Mouse (Mus musculus) midbrain, embryonic 12.5 days (tissue): ENCODE measurements around the gene Dapk2. TPM values are rescaled to one million over a fixed set of nuclear protein-coding genes. Genes with fewer than 3 reads are reported as not detected.

Experiments used
- ATAC-seq: fragments of 200-750 bp; cut with Nextera tagmentation; 2 replicates; pipeline ENCODE4 v1.8.0; 2017; ENCODE audit warnings: low read depth, moderate TSS enrichment, moderate library complexity; ENCODE audit not compliant: low FRiP score
- H3K27ac ChIP-seq: fragments of 300-500 bp; sonication (generic); replicated peaks from 2 replicates; pipeline ENCODE4 v1.5.1; 2016; ENCODE audit warnings: mild to moderate bottlenecking
- H3K27me3 ChIP-seq: fragments of 300-500 bp; sonication (generic); 2 replicates; pipeline ENCODE4 v1.6.1; 2016; ENCODE audit warnings: mild to moderate bottlenecking
- H3K36me3 ChIP-seq: fragments of 300-500 bp; sonication (generic); 2 replicates; pipeline ENCODE4 v1.6.1; 2016
- H3K4me1 ChIP-seq: fragments of 300-500 bp; sonication (generic); 2 replicates; pipeline ENCODE4 v1.6.1; 2016
- H3K4me2 ChIP-seq: fragments of 300-500 bp; sonication (generic); replicated peaks from 2 replicates; pipeline ENCODE4 v1.6.1; 2016; ENCODE audit warnings: mild to moderate bottlenecking, moderate library complexity
- H3K4me3 ChIP-seq: fragments of 300-500 bp; sonication (generic); 2 replicates; pipeline ENCODE4 v1.5.1; 2016; ENCODE audit warnings: mild to moderate bottlenecking
- H3K9ac ChIP-seq: fragments of 300-500 bp; sonication (generic); replicated peaks from 2 replicates; pipeline ENCODE4 v1.6.1; 2016; ENCODE audit warnings: mild to moderate bottlenecking, moderate library complexity
- H3K9me3 ChIP-seq: fragments of 300-500 bp; sonication (generic); 2 replicates; pipeline ENCODE4 v1.6.1; 2016; ENCODE audit warnings: mild to moderate bottlenecking
- WGBS: fragments of 180-500 bp; shearing (Covaris S2); methylation state at CpG from one replicate; pipeline ENCODE4 v1.1.7; 2016; 5-methylcytosine and 5-hydroxymethylcytosine counted together
- polyA plus RNA-seq: library from polyadenylated mRNA; unstranded; fragments of >200 nt; fragmentation: Nextera tagmentation; extraction: Ambion mirVana; gene quantifications from 2 replicates; pipeline ENCODE4 v1.2.1, GENCODE M21; 2016

Gene Dapk2
- polyA plus RNA-seq, result 3.7 and 4.3 TPM in 2 replicates

DNA sequence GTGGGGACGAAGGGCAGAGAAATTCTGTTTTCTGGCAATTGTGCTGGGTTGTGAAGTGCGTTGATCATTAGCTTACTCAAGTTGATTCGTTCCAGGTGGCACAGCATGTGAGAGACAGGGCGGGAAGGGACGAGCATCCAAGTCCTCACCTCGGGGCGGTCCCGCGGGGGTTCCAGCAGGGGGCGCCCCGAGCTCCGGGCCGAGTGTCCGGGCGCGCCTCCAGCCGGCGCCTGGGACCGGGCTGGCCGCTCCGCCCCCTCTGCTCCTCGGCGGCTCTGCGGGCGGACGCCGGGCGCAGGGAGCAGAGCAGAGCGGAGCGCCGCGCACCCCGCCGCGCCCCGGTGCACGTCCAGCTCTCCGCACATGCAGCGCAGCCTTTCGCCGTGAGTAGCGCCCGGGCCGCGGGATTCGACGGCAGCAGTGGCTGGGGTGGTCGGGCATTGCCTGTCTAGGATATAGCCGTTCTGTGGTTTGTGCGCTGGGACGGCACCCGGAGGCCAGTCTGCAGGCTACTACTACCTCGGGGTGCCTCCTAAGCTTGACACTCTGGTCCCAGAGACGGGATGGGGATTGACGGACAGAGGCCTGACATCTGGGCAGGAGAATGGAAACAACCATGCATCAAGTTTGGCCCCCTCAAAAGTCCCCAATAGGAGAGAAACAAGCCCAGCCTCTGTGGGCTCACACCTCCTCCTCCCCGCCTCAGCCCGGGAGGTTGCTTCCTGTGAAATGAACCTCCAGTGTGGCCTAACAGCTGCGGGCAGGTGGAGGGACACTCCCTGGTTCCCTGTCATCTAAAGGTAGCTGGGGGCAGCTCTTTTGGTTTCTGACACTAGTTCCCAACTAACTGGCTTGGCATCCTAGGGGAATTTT is at the start of gene Dapk2:
TSS of gene Dapk2 (plus strand) at position 266 of the 873 bp plus-strand sequence.
- Histone ChIP-seq H3K27ac (no peak within 1 kb of the TSS), H3K9ac (peak within 1 kb of the TSS; percentile 26), H3K4me3 (peak within 1 kb of the TSS; percentile 35), H3K36me3 (no peaks in the 10 kb centered on the region), H3K27me3 (peaks cover 36% of the 10 kb centered on the region), H3K9me3 (no peaks in the 10 kb centered on the region), H3K4me1 (0 out of 2 replicates have a peak, but pooled peaks cover 6% of the 10 kb centered on the region), H3K4me2 (peak within 1 kb of the TSS; percentile 49)
- peak; percentile 80 for ATAC-seq
- 5% methylated on average over 46 of the region's 58 CpGs for WGBS

DNA sequence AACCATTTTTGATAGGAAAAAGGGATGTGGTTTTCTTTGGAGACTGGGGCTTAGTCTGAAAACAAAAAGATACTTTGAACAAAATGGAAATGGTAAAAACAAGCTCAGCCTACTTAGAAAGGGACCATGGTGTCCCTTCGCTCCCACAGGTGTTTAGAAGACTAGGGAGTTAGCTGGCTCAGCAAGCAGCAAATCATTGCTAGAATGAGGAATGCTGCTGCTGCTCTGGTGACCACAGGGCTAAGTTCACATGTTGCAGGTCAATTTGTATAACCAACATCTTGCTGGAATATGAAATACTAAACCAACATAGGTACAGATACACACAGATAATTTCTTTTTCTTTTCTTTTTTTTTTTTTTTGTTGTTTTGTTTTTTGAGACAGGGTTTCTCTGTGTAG is 48.4 kb upstream of the Dapk2 start:
- no peak for ATAC-seq
- Histone ChIP-seq H3K9me3 (no peaks in the 10 kb centered on the region), H3K27ac (no peak overlapping the region), H3K27me3 (no peaks in the 10 kb centered on the region), H3K36me3 (peaks cover 51% of the 10 kb centered on the region), H3K4me1 (peaks cover 17% of the 10 kb centered on the region), H3K4me3 (no peak overlapping the region), H3K4me2 (no peak overlapping the region), H3K9ac (no peak overlapping the region)
- WGBS, result 100% methylated on average over 1 of the region's 1 CpGs

DNA sequence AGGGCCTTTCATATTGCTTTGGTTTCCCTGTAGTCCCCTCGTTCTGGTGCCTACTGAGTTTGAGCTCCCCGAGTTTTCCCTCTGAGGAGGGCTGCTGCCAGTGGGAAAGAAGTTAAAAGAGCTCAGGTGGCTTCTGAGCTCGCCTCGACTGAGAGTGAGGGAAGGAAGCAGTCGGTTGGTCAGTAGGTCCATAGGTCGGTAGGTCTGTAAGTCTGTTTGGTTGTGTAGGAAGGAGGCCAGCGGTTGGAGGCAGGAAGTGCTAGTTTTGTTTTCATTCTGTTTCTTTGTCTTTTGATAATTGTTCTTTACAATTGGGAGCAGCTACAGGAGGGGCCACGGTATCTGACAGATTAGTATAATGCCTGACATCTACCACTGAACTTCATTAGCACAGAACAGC is 47.9 kb upstream of the Dapk2 start:
- no peak overlapping the region for H3K4me3 ChIP-seq
- H3K9ac ChIP-seq, result no peak overlapping the region
- no peaks in the 10 kb centered on the region for H3K9me3 ChIP-seq
- peaks cover 17% of the 10 kb centered on the region for H3K4me1 ChIP-seq
- peak overlapping the region; percentile 73 for H3K27ac ChIP-seq
- no peaks in the 10 kb centered on the region for H3K27me3 ChIP-seq
- no peak for ATAC-seq
- no peak overlapping the region for H3K4me2 ChIP-seq
- WGBS, result 54% methylated on average over 8 of the region's 8 CpGs
- peaks cover 51% of the 10 kb centered on the region for H3K36me3 ChIP-seq

DNA sequence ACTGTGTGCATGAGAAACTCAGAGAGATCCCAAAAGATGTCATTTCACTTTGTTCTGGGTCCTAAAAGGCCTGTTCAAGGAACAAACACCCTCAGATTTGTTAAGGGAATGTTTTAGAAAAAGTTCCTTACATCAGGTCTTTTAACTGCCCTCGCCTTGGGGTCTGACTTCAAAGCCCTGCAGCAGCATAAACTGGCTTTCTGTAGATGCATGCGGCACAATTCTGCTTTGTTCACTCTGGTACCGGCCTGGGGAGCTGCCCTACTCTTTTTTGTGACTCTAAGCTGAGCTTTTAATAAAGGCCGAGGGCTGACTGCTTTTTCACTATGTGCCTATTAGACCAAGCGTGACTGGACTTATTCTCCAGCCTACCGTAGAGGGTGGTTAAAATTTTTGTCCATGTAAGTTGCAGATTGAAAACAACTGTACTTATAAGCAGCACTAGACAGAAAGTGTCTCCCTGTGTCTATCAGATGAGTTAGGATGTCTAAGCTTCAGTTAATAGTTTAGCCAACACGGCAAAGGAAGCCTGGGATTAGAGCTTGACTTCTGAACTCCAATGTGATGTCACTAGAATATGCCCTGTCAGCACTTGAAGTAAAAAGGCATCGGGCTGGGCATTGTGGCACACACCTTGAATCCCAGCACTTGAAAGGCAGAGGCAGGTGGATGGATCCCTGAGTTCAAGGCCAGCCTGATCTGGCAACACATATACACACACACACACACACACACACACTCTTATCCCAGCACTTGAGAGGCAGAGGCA is 47.2 kb upstream of the Dapk2 start:
- H3K27me3 ChIP-seq, result no peaks in the 10 kb centered on the region
- H3K36me3 ChIP-seq, result peaks cover 48% of the 10 kb centered on the region
- peak overlapping the region; percentile 73 for H3K27ac ChIP-seq
- H3K4me2 ChIP-seq, result no peak overlapping the region
- H3K9ac ChIP-seq, result no peak overlapping the region
- 30% methylated on average over 8 of the region's 8 CpGs for WGBS
- H3K4me1 ChIP-seq, result peaks cover 17% of the 10 kb centered on the region
- H3K9me3 ChIP-seq, result no peaks in the 10 kb centered on the region
- ATAC-seq, result no peak
- no peak overlapping the region for H3K4me3 ChIP-seq

DNA sequence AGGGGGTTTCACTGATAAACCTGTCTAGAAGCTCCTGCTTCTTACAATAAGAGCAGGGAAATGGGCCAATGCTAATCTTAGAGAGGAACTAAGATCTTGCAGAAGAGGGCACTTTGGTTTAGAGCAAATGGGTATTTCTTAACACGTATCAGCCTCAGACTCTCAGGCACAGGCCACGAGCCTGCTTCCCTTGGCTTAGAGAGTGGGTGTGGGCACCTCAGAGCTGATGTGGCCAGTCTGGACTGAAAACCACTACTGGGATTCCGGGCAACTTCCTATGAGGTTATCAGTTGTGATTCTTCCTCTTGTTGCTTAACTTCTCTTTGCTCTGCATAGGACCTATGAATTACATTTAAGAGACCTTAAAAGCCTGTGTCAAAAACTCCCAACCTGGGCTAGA is 43.7 kb upstream of the Dapk2 start:
- Histone ChIP-seq H3K9ac (no peak overlapping the region), H3K36me3 (peaks cover 31% of the 10 kb centered on the region), H3K4me1 (peaks cover 22% of the 10 kb centered on the region), H3K27ac (no peak overlapping the region), H3K4me3 (no peak overlapping the region), H3K27me3 (no peaks in the 10 kb centered on the region), H3K4me2 (no peak overlapping the region), H3K9me3 (no peaks in the 10 kb centered on the region)
- 96% methylated on average over 3 of the region's 3 CpGs for WGBS
- ATAC-seq, result no peak

DNA sequence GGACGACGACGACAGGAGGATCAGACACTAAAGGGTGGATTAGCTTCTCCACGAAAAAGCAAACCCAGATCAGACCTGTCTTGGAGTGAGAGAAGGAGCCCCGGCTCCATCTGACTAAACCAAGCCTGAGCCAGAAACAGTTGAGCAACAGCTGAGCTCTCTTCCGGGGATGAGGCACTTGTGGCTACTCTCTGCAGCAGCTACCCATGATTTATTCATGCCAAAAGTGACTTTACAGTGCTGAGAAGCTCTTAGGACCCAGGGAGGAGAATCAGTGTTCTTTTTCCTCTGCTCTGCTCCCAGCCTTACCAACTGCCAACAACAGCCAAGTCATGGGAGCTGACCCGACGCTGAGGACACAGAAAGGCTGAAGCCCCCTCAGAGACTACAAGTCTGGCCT is 41.1 kb upstream of the Dapk2 start:
- 56% methylated on average over 8 of the region's 8 CpGs for WGBS
- Histone ChIP-seq H3K27ac (no peak overlapping the region), H3K4me2 (no peak overlapping the region), H3K27me3 (no peaks in the 10 kb centered on the region), H3K4me1 (peaks cover 5% of the 10 kb centered on the region; the same call in 1 of the 2 replicates), H3K4me3 (no peak overlapping the region), H3K9ac (no peak overlapping the region), H3K36me3 (peaks cover 28% of the 10 kb centered on the region), H3K9me3 (no peaks in the 10 kb centered on the region)
- ATAC-seq, result no peak

DNA sequence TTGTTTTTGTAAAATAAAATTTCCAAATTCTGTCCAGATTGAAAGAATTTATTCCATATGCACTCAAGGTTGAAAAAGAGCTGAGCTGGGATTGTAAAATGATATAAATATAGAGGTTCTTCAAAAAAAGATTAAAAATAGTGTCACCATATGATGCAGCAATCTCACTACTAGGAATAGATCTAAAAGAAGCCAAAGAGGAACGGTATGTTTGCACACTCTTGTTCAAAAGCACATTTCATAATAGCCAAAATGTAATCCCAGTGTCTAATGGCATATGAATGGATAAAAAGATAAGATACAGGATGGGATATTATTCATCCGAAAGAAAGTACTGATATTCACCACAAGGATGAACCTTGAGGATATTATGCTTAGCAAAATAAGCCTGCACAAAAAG is 38.5 kb upstream of the Dapk2 start:
- no peak overlapping the region for H3K9ac ChIP-seq
- peaks cover 16% of the 10 kb centered on the region for H3K4me1 ChIP-seq

DNA sequence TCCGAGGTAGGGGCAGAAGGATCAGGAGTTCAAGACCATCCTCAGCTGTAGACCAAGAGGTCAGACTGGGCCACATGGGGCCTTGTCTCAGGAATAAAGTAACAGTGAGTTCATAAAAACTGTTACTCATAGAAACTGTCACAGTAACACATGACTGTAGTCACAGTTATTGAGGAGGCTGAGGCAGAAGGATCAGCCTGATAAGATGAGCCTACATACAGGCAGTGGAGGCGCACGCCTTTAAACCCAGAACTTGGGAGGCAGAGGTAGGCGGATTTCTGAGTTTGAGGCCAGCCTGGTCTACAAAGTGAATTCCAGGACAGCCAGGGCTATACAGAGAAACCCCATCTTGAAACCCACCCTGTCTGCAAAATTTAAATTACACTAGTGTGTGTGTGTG is 37.9 kb upstream of the Dapk2 start:
- H3K4me2 ChIP-seq, result no peak overlapping the region
- 93% methylated on average over 4 of the region's 4 CpGs for WGBS

More for the DNA sequence above, 38.5 kb upstream of the Dapk2 start:
- H3K9me3 ChIP-seq, result no peaks in the 10 kb centered on the region
- peaks cover 15% of the 10 kb centered on the region; the same call in 1 of the 2 replicates for H3K36me3 ChIP-seq
- WGBS, result 95% methylated on average over 2 of the region's 2 CpGs
- no peak for ATAC-seq
- H3K27me3 ChIP-seq, result no peaks in the 10 kb centered on the region
- no peak overlapping the region for H3K27ac ChIP-seq
- no peak overlapping the region for H3K4me3 ChIP-seq
- no peak overlapping the region for H3K4me2 ChIP-seq

DNA sequence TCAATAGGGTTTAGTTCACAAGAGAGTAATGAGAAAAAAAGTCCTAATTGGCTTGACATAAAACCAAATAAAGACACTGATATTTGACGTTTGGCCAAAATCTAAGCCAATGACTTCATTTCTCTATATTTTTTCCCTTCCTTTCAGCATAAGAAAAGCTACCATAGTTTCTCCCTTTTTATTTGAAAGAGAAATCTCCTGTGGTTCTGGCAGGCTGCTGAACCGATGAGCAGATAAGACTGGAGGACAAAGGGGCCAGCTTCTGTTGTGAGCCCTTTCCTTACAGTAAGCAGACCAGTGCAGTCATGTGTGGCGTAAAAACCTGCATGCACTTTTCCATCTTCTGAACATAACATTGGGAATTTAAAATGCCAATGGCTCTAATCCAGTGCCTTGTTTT is 37.1 kb upstream of the Dapk2 start:
- Histone ChIP-seq H3K27me3 (no peaks in the 10 kb centered on the region), H3K4me2 (no peak overlapping the region), H3K9me3 (no peaks in the 10 kb centered on the region), H3K9ac (no peak overlapping the region), H3K4me3 (no peak overlapping the region), H3K36me3 (0 out of 2 replicates have a peak, but pooled peaks cover 6% of the 10 kb centered on the region), H3K27ac (no peak overlapping the region), H3K4me1 (peaks cover 25% of the 10 kb centered on the region)
- WGBS, result 87% methylated on average over 3 of the region's 3 CpGs
- ATAC-seq, result no peak

More for the DNA sequence above, 37.9 kb upstream of the Dapk2 start:
- Histone ChIP-seq H3K36me3 (peaks cover 10% of the 10 kb centered on the region; the same call in 1 of the 2 replicates), H3K9ac (no peak overlapping the region), H3K27me3 (no peaks in the 10 kb centered on the region), H3K4me3 (no peak overlapping the region), H3K9me3 (no peaks in the 10 kb centered on the region), H3K4me1 (peaks cover 16% of the 10 kb centered on the region), H3K27ac (no peak overlapping the region)
- ATAC-seq, result no peak

DNA sequence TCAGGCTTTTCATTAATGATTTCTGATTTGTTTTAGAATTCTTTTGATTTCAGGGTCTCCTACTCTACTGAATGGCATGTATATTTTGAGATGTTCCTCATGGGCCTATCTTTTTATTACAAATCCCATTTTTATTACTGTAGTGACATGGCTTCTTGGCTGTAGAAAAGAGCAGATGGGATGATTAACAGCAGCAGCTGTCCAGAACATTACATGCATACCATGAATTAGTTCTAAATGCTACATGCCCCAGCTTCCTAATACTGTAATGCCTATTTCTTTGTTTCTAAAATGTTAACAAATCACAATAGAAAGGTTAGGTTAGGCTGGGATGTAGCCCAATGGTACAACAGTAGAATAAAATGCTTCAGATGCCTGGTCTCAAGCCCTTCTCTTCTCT is 36.6 kb upstream of the Dapk2 start:
- H3K9ac ChIP-seq, result no peak overlapping the region
- no peak overlapping the region for H3K27ac ChIP-seq
- 0 out of 2 replicates have a peak, but pooled peaks cover 1% of the 10 kb centered on the region for H3K36me3 ChIP-seq
- H3K9me3 ChIP-seq, result no peaks in the 10 kb centered on the region
- H3K4me3 ChIP-seq, result no peak overlapping the region
- H3K4me1 ChIP-seq, result peaks cover 27% of the 10 kb centered on the region
- ATAC-seq, result no peak
- no peak overlapping the region for H3K4me2 ChIP-seq
- H3K27me3 ChIP-seq, result no peaks in the 10 kb centered on the region

DNA sequence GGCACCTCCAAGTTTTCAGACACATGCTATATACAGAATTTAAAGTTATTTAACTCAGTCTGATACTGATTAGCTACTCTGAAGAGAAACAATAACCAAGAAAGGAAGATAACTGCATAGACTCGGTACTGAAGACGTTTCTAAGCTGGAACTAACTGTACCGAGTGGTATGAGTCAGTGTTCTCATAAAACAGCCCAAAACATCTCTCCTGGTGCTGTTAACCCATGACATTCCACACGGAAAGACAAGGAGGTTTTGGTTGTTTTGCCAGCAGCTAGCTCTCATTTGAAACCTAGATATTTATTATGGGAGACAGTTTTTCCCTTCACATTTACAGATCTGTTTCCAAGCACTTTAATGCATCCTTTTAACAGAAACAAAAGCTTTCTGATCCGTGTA is 34.4 kb upstream of the Dapk2 start:
- Histone ChIP-seq H3K4me1 (peaks cover 33% of the 10 kb centered on the region), H3K9me3 (no peaks in the 10 kb centered on the region)
- 19% methylated on average over 5 of the region's 5 CpGs for WGBS

DNA sequence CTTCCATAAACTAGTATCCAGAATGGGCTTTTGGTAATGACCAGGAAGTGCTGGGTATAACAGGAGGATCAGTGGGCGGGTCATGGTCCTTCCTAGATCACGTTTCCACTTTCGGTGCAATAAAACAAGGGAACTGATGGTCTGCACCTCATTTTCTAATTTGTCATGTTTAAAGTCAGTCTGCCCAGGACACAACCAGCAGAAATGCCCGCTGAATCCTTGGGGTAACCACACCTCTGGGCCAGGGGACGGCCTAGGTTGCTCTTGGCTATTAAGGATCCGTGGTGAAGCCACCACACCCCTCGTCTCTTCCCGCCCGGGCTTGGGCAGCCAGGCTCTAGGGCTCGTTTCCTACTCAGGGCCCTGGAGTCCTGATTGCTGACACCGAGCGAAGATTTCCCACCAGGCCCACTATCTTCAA is 33.9 kb upstream of the Dapk2 start:
- Histone ChIP-seq H3K9me3 (no peaks in the 10 kb centered on the region), H3K4me1 (peaks cover 33% of the 10 kb centered on the region), H3K27ac (peak overlapping the region; percentile 92), H3K36me3 (no peaks in the 10 kb centered on the region), H3K9ac (peak overlapping the region; percentile 87), H3K27me3 (no peaks in the 10 kb centered on the region), H3K4me2 (peak overlapping the region; percentile 60), H3K4me3 (peak overlapping the region; percentile 77)
- under 1% methylated on average over 12 of the region's 12 CpGs for WGBS
- peak; percentile 24 for ATAC-seq

More for the DNA sequence above, 34.4 kb upstream of the Dapk2 start:
- no peak for ATAC-seq
- no peaks in the 10 kb centered on the region for H3K27me3 ChIP-seq
- peak overlapping the region; percentile 77 for H3K4me3 ChIP-seq
- H3K36me3 ChIP-seq, result no peaks in the 10 kb centered on the region
- no peak overlapping the region for H3K27ac ChIP-seq
- H3K9ac ChIP-seq, result peak overlapping the region; percentile 87
- peak overlapping the region; percentile 60 for H3K4me2 ChIP-seq
